Mouse (Mus musculus) lung, adult 2 months (tissue): ENCODE results near the gene Lax1. TPM values are rescaled to one million over a fixed set of nuclear protein-coding genes. Genes with fewer than 3 reads are reported as not detected.

ENCODE experiments used
- DNase-seq: peaks from one replicate; pipeline ENCODE4 v3.0.0; 2022
- H3K4me1 ChIP-seq: fragments of 200-500 bp; 2 replicates; pipeline ENCODE4 v1.6.1; 2011; ENCODE audit warnings: low read length; ENCODE audit not compliant: control insufficient read depth, insufficient read depth
- H3K4me3 ChIP-seq: fragments of 200-500 bp; replicated peaks from 2 replicates; pipeline ENCODE3; 2011; ENCODE audit warnings: low read depth, mild to moderate bottlenecking, control low read depth, low read length; ENCODE audit errors: extremely low read depth
- CTCF ChIP-seq: fragments of 200-500 bp; IDR thresholded peaks from 2 replicates; pipeline ENCODE4 v1.5.1; 2011; ENCODE audit warnings: mild to moderate bottlenecking, low read length, control low read depth; ENCODE audit not compliant: insufficient read depth
- POLR2A ChIP-seq: fragments of 200-500 bp; IDR thresholded peaks from 2 replicates; pipeline ENCODE4 v1.6.1; 2011; ENCODE audit warnings: low read depth, mild to moderate bottlenecking, control low read depth, low read length, borderline replicate concordance; ENCODE audit errors: extremely low read depth
- WGBS: fragments of 180-500 bp; shearing (Covaris S2); methylation state at CpG from one replicate; pipeline ENCODE4 v1.1.7; 2018; 5-methylcytosine and 5-hydroxymethylcytosine counted together
- polyA plus RNA-seq: library from polyadenylated mRNA; depleted of rRNA; stranded (reverse); fragments of >200 nt; gene quantifications from 2 replicates; pipeline ENCODE4 v1.2.3, GENCODE M21; 2012; rRNA removed

The Lax1 gene
- polyA plus RNA-seq, 1 experiment: 2.5 TPM

GRCm38 (mm10) chr1:133650288-133651055, 39.4 kb downstream of the Lax1 start:
- no peak for TF ChIP-seq CTCF
- no peak for TF ChIP-seq POLR2A
- no peak for DNase-seq
- WGBS: 82% methylated on average over 7 of the region's 7 CpGs
- H3K4me3 ChIP-seq: no peak overlapping the region
- peaks cover 7% of the 10 kb centered on the region for H3K4me1 ChIP-seq

GRCm38 (mm10) chr1:133645652-133646051, 44.3 kb downstream of the Lax1 start:
- H3K4me1 ChIP-seq: peaks cover 3% of the 10 kb centered on the region
- WGBS: 67% methylated on average over 5 of the region's 5 CpGs
- no peak overlapping the region for H3K4me3 ChIP-seq
- DNase-seq: no peak
- TF ChIP-seq POLR2A (no peak), CTCF (no peak)

- H3K4me1 ChIP-seq: no peaks in the 10 kb centered on the region
- WGBS: 88% methylated on average over 2 of the region's 2 CpGs
- TF ChIP-seq POLR2A (no peak), CTCF (no peak)
- no peak for DNase-seq
- H3K4me3 ChIP-seq: no peak overlapping the region
These were observed 48.7 kb downstream of the Lax1 start for GRCm38 (mm10) chr1:133641163-133641562.

- Histone ChIP-seq H3K4me3 (no peak overlapping the region), H3K4me1 (no peaks in the 10 kb centered on the region)
- TF ChIP-seq POLR2A (no peak), CTCF (no peak)
- 74% methylated on average over 6 of the region's 6 CpGs for WGBS
- DNase-seq: no peak
These were observed 51.4 kb downstream of the Lax1 start for GRCm38 (mm10) chr1:133638517-133638916.

GRCm38 (mm10) chr1:133632168-133632567, 57.7 kb downstream of the Lax1 start:
- no peak for DNase-seq
- H3K4me3 ChIP-seq: no peak overlapping the region
- TF ChIP-seq POLR2A: no peak
- TF ChIP-seq CTCF: no peak
- WGBS: 88% methylated on average over 2 of the region's 2 CpGs
- no peaks in the 10 kb centered on the region for H3K4me1 ChIP-seq

Other genes with a start within 250 kb of the Lax1 start
- gene Snrpe, start 79.8 kb downstream of the Lax1 start, polyA plus RNA-seq: 16.7 and 33.7 TPM in 2 replicates
- 2.0 and 4.6 TPM in 2 replicates for gene Zbed6, start 29.2 kb downstream of the Lax1 start, polyA plus RNA-seq
- gene Gm38394, start 28.8 kb downstream of the Lax1 start, polyA plus RNA-seq: 3.4 and 5.3 TPM in 2 replicates
- 9.5 and 11.3 TPM in 2 replicates for gene Atp2b4, start 110.9 kb upstream of the Lax1 start, polyA plus RNA-seq
- 1.6 and 3.1 TPM in 2 replicates for gene Optc, start 217.9 kb upstream of the Lax1 start, polyA plus RNA-seq
- gene Prelp, start 231.3 kb upstream of the Lax1 start, polyA plus RNA-seq: 179 and 202 TPM in 2 replicates